Mouse (Mus musculus) cerebellum, adult 2 months (tissue): Measurements from ENCODE around the gene Dync1h1.

ENCODE experiments used
- CTCF ChIP-seq: fragments of 200-500 bp; IDR thresholded peaks from 2 replicates; pipeline ENCODE4 v1.5.1; 2011; ENCODE audit warnings: low read depth, mild to moderate bottlenecking, control low read depth, low read length, moderate library complexity, borderline replicate concordance; ENCODE audit not compliant: insufficient read depth
- POLR2A ChIP-seq: fragments of 200-500 bp; IDR thresholded peaks from 2 replicates; pipeline ENCODE4 v1.6.1; 2011; ENCODE audit warnings: low read length, control low read depth, borderline replicate concordance; ENCODE audit not compliant: insufficient read depth

DNA sequence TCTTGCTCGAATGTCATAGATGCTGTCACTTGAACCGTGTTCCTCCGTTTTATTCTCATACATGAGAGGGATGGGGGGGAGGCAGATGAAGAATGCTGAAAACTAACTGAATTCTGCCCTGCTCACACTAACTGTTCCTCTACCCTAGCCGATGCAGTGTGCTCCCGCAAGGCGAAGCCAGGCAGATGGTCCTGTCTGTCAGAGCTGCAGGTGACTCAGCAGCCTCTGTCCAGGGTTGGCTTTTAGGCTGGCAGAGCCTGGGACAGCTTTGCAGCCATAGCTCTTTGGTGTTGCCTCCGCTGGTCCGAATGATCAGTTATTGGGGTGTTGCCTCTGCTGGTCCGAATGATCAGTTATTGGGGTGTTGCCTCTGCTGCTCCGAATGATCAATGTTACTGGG, 30.2 kb upstream of the Dync1h1 start:
- no peak for TF ChIP-seq POLR2A
- no peak for TF ChIP-seq CTCF
